Mouse (Mus musculus): ENCODE results near the gene Stxbp6. TPM values are rescaled to one million over a fixed set of nuclear protein-coding genes. Genes with fewer than 3 reads are reported as not detected.

Gene Stxbp6
- polyA plus RNA-seq, 1 experiment: 3.7 TPM

- H3K27me3 ChIP-seq (ENCODE audit: control insufficient read depth, insufficient read depth, low read length): no peaks in the 10 kb centered on the region
- H3K4me3 ChIP-seq (ENCODE audit: control insufficient read depth, insufficient read depth, low read length): no peak overlapping the region
- TF ChIP-seq CTCF (IDR thresholded peaks at IDR 0.05; ENCODE audit: borderline replicate concordance, control insufficient read depth, extremely low read depth, insufficient read depth, low read length, poor library complexity) (no peak), POLR2A (IDR thresholded peaks at IDR 0.05; ENCODE audit: control insufficient read depth, extremely low read depth, insufficient read depth, low read length, poor library complexity) (no peak)
- DNase-seq: no peak
- no peaks in the 10 kb centered on the region for H3K4me1 ChIP-seq (replicated peaks; ENCODE audit: control insufficient read depth, insufficient read depth, low read length)
- H3K36me3 ChIP-seq (ENCODE audit: control insufficient read depth, insufficient read depth, low read length): no peaks in the 10 kb centered on the region
- 91% methylated on average over 3 of the region's 3 CpGs for WGBS
- no peak overlapping the region for H3K27ac ChIP-seq (ENCODE audit: control insufficient read depth, insufficient read depth, low read length)
Measured at GRCm38 (mm10) chr12:45020018-45020417, 54.5 kb downstream of the Stxbp6 start.

- Histone ChIP-seq H3K27me3 (ENCODE audit: control insufficient read depth, insufficient read depth, low read length) (no peaks in the 10 kb centered on the region), H3K4me3 (ENCODE audit: control insufficient read depth, insufficient read depth, low read length) (no peak overlapping the region), H3K27ac (ENCODE audit: control insufficient read depth, insufficient read depth, low read length) (no peak overlapping the region), H3K4me1 (replicated peaks; ENCODE audit: control insufficient read depth, insufficient read depth, low read length) (no peaks in the 10 kb centered on the region), H3K36me3 (ENCODE audit: control insufficient read depth, insufficient read depth, low read length) (no peaks in the 10 kb centered on the region)
- TF ChIP-seq CTCF (IDR thresholded peaks at IDR 0.05; ENCODE audit: borderline replicate concordance, control insufficient read depth, extremely low read depth, insufficient read depth, low read length, poor library complexity) (no peak), POLR2A (IDR thresholded peaks at IDR 0.05; ENCODE audit: control insufficient read depth, extremely low read depth, insufficient read depth, low read length, poor library complexity) (no peak)
- WGBS: 91% methylated on average over 12 of the region's 12 CpGs
- no peak for DNase-seq
Measured at GRCm38 (mm10) chr12:45019059-45019822, 55.3 kb downstream of the Stxbp6 start.

- H3K36me3 ChIP-seq (ENCODE audit: control insufficient read depth, insufficient read depth, low read length): no peaks in the 10 kb centered on the region
- DNase-seq: no peak
- TF ChIP-seq POLR2A (IDR thresholded peaks at IDR 0.05; ENCODE audit: control insufficient read depth, extremely low read depth, insufficient read depth, low read length, poor library complexity): no peak
- TF ChIP-seq CTCF (IDR thresholded peaks at IDR 0.05; ENCODE audit: borderline replicate concordance, control insufficient read depth, extremely low read depth, insufficient read depth, low read length, poor library complexity): no peak
- no peak overlapping the region for H3K4me3 ChIP-seq (ENCODE audit: control insufficient read depth, insufficient read depth, low read length)
- H3K27me3 ChIP-seq (ENCODE audit: control insufficient read depth, insufficient read depth, low read length): no peaks in the 10 kb centered on the region
- no peak overlapping the region for H3K27ac ChIP-seq (ENCODE audit: control insufficient read depth, insufficient read depth, low read length)
- H3K4me1 ChIP-seq (replicated peaks; ENCODE audit: control insufficient read depth, insufficient read depth, low read length): no peaks in the 10 kb centered on the region
- 91% methylated on average over 5 of the region's 5 CpGs for WGBS
Measured at GRCm38 (mm10) chr12:45013246-45013756, 61.2 kb downstream of the Stxbp6 start.

- no peak for TF ChIP-seq POLR2A (IDR thresholded peaks at IDR 0.05; ENCODE audit: control insufficient read depth, extremely low read depth, insufficient read depth, low read length, poor library complexity)
- no peak for TF ChIP-seq CTCF (IDR thresholded peaks at IDR 0.05; ENCODE audit: borderline replicate concordance, control insufficient read depth, extremely low read depth, insufficient read depth, low read length, poor library complexity)
- no peaks in the 10 kb centered on the region for H3K36me3 ChIP-seq (ENCODE audit: control insufficient read depth, insufficient read depth, low read length)
- DNase-seq: no peak
- no peaks in the 10 kb centered on the region for H3K27me3 ChIP-seq (ENCODE audit: control insufficient read depth, insufficient read depth, low read length)
- WGBS: 87% methylated on average over 11 of the region's 11 CpGs
- H3K4me3 ChIP-seq (ENCODE audit: control insufficient read depth, insufficient read depth, low read length): no peak overlapping the region
- no peak overlapping the region for H3K27ac ChIP-seq (ENCODE audit: control insufficient read depth, insufficient read depth, low read length)
- no peaks in the 10 kb centered on the region for H3K4me1 ChIP-seq (replicated peaks; ENCODE audit: control insufficient read depth, insufficient read depth, low read length)
Measured at GRCm38 (mm10) chr12:45011436-45012089, 62.9 kb downstream of the Stxbp6 start.

- DNase-seq: no peak
- Histone ChIP-seq H3K36me3 (ENCODE audit: control insufficient read depth, insufficient read depth, low read length) (no peaks in the 10 kb centered on the region), H3K27me3 (ENCODE audit: control insufficient read depth, insufficient read depth, low read length) (no peaks in the 10 kb centered on the region), H3K4me3 (ENCODE audit: control insufficient read depth, insufficient read depth, low read length) (no peak overlapping the region), H3K4me1 (replicated peaks; ENCODE audit: control insufficient read depth, insufficient read depth, low read length) (no peaks in the 10 kb centered on the region), H3K27ac (ENCODE audit: control insufficient read depth, insufficient read depth, low read length) (no peak overlapping the region)
- no peak for TF ChIP-seq CTCF (IDR thresholded peaks at IDR 0.05; ENCODE audit: borderline replicate concordance, control insufficient read depth, extremely low read depth, insufficient read depth, low read length, poor library complexity)
- no peak for TF ChIP-seq POLR2A (IDR thresholded peaks at IDR 0.05; ENCODE audit: control insufficient read depth, extremely low read depth, insufficient read depth, low read length, poor library complexity)
Measured at GRCm38 (mm10) chr12:45011006-45011405, 63.5 kb downstream of the Stxbp6 start.

- H3K4me3 ChIP-seq (ENCODE audit: control insufficient read depth, insufficient read depth, low read length): no peak overlapping the region
- no peak overlapping the region for H3K27ac ChIP-seq (ENCODE audit: control insufficient read depth, insufficient read depth, low read length)
- WGBS: 94% methylated on average over 2 of the region's 2 CpGs
- H3K36me3 ChIP-seq (ENCODE audit: control insufficient read depth, insufficient read depth, low read length): no peaks in the 10 kb centered on the region
- TF ChIP-seq POLR2A (IDR thresholded peaks at IDR 0.05; ENCODE audit: control insufficient read depth, extremely low read depth, insufficient read depth, low read length, poor library complexity): no peak
- TF ChIP-seq CTCF (IDR thresholded peaks at IDR 0.05; ENCODE audit: borderline replicate concordance, control insufficient read depth, extremely low read depth, insufficient read depth, low read length, poor library complexity): no peak
- H3K27me3 ChIP-seq (ENCODE audit: control insufficient read depth, insufficient read depth, low read length): no peaks in the 10 kb centered on the region
- no peak for DNase-seq
- H3K4me1 ChIP-seq (replicated peaks; ENCODE audit: control insufficient read depth, insufficient read depth, low read length): no peaks in the 10 kb centered on the region
Measured at GRCm38 (mm10) chr12:45009984-45010611, 64.4 kb downstream of the Stxbp6 start.

Measured in thymus, adult 2 months (tissue).